Mouse (Mus musculus) myocyte (in vitro differentiated cells): ENCODE measurements at regions not wholly inside any gene's neighbourhood (a gene's known extent, or its start where the extent isn't known, plus 50 kb on each side); places are given as distances from the start of the nearest gene placed in this dataset.
A peak's percentile ranks its signal among the peaks of the same experiment; 100 is the strongest.

Experiments
- H3K27me3 ChIP-seq: one replicate; pipeline ENCODE4 v1.6.1; 2011; ENCODE audit not compliant: control insufficient read depth, insufficient read depth, insufficient read length
- H3K36me3 ChIP-seq: one replicate; pipeline ENCODE4 v1.6.1; 2011; ENCODE audit not compliant: control insufficient read depth, insufficient read depth
- H3K4me2 ChIP-seq: one replicate; pipeline ENCODE4 v1.6.1; 2011; ENCODE audit warnings: low read depth, control low read depth
- H3K4me3 ChIP-seq: one replicate; pipeline ENCODE4 v1.5.1; 2011; ENCODE audit warnings: mild to moderate bottlenecking, control low read depth, moderate library complexity
- H3K79me2 ChIP-seq: one replicate; pipeline ENCODE4 v1.6.1; 2011; ENCODE audit not compliant: control insufficient read depth, insufficient read depth
- H3ac ChIP-seq: one replicate; pipeline ENCODE4 v1.6.1; 2011; ENCODE audit not compliant: control insufficient read depth, insufficient read length
- CEBPB ChIP-seq: IDR thresholded peaks from 2 replicates; pipeline ENCODE4 v1.6.1; 2011; ENCODE audit warnings: mild to moderate bottlenecking, moderate library complexity; ENCODE audit not compliant: poor library complexity, insufficient read depth, severe bottlenecking
- E2F4 ChIP-seq: IDR thresholded peaks from one replicate; pipeline ENCODE4 v1.6.1; 2011; ENCODE audit warnings: mild to moderate bottlenecking, control low read depth, moderate library complexity; ENCODE audit not compliant: insufficient read depth
- MAX ChIP-seq: IDR thresholded peaks from one replicate; pipeline ENCODE4 v1.6.1; 2011; ENCODE audit warnings: low read depth, mild to moderate bottlenecking, control low read depth
- MYOD1 ChIP-seq, 3 experiments: IDR thresholded peaks; one replicate each; pipeline ENCODE4 v1.6.1; 2011; ENCODE audit warnings: control low read depth in 2 of 3, low read depth in 2 of 3, mild to moderate bottlenecking in 2 of 3, moderate library complexity in 1 of 3; ENCODE audit not compliant: insufficient read length in 2 of 3, control insufficient read depth in 1 of 3
- MYOG ChIP-seq, 3 experiments: IDR thresholded peaks; one replicate each; pipeline ENCODE4 v1.6.1; 2011; ENCODE audit warnings: control low read depth in 2 of 3, low read depth in 2 of 3, mild to moderate bottlenecking in 2 of 3; ENCODE audit not compliant: insufficient read length in 2 of 3, control insufficient read depth in 1 of 3, insufficient read depth in 1 of 3
- POLR2A ChIP-seq: IDR thresholded peaks from one replicate; pipeline ENCODE4 v1.6.1; 2011; ENCODE audit warnings: low read depth, mild to moderate bottlenecking, control low read depth, moderate library complexity; ENCODE audit not compliant: insufficient read length
- POLR2AphosphoS2 ChIP-seq: IDR thresholded peaks from one replicate; pipeline ENCODE4 v1.6.1; 2011; ENCODE audit warnings: low read depth, control low read depth; ENCODE audit not compliant: insufficient read length
- REST ChIP-seq: IDR thresholded peaks from one replicate; pipeline ENCODE4 v1.6.1; 2011; ENCODE audit warnings: mild to moderate bottlenecking, control low read depth, moderate library complexity; ENCODE audit not compliant: insufficient read depth, insufficient read length
- SRF ChIP-seq: IDR thresholded peaks from one replicate; pipeline ENCODE4 v1.6.1; 2011; ENCODE audit warnings: low read depth; ENCODE audit not compliant: control insufficient read depth, insufficient read length
- TCF12 ChIP-seq: IDR thresholded peaks from one replicate; pipeline ENCODE4 v1.6.1; 2011; ENCODE audit warnings: mild to moderate bottlenecking, control low read depth; ENCODE audit not compliant: poor library complexity, insufficient read depth, severe bottlenecking
- TCF3 ChIP-seq: IDR thresholded peaks from one replicate; pipeline ENCODE4 v1.6.1; 2011; ENCODE audit warnings: low read depth, control low read depth; ENCODE audit not compliant: insufficient read length
- USF1 ChIP-seq: IDR thresholded peaks from one replicate; pipeline ENCODE4 v1.6.1; 2011; ENCODE audit warnings: low read depth, mild to moderate bottlenecking, control low read depth, moderate library complexity

DNA sequence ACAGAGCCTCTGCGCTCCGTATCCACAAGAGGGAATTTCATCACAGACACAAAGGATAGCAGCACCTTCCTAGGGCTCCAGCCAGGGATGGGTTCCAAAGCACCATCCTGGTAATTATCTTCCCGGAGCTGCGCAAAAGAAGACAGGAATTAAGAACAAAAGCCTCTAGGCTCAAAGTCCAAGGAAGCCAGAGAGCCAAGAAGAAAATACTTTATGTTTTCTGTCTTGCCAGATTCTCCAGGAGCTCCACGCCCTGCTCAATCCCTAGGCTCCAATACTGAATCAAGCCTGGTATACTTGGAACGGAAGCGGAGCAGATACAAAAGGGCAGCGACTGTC, 54.4 kb downstream of the Irf2bpl start:
- Histone ChIP-seq H3K79me2 (no peaks in the 10 kb centered on the region), H3K4me3 (no peak overlapping the region), H3K4me2 (no peak overlapping the region), H3ac (no peak overlapping the region), H3K36me3 (no peaks in the 10 kb centered on the region), H3K27me3 (no peaks in the 10 kb centered on the region)
- TF ChIP-seq REST (no peak), MAX (no peak), TCF12 (no peak), POLR2AphosphoS2 (no peak), TCF3 (no peak), E2F4 (no peak), USF1 (no peak), SRF (no peak), MYOG (IDR thresholded peaks at IDR 0.05; ENCODE audit: control insufficient read depth in 1 of 3, insufficient read depth in 1 of 3, insufficient read length in 2 of 3, low read depth in 2 of 3) (no peak), POLR2A (no peak), MYOD1 (IDR thresholded peaks at IDR 0.05; ENCODE audit: control insufficient read depth in 1 of 3, insufficient read length in 2 of 3, low read depth in 2 of 3) (no peak), CEBPB (no peak)

DNA sequence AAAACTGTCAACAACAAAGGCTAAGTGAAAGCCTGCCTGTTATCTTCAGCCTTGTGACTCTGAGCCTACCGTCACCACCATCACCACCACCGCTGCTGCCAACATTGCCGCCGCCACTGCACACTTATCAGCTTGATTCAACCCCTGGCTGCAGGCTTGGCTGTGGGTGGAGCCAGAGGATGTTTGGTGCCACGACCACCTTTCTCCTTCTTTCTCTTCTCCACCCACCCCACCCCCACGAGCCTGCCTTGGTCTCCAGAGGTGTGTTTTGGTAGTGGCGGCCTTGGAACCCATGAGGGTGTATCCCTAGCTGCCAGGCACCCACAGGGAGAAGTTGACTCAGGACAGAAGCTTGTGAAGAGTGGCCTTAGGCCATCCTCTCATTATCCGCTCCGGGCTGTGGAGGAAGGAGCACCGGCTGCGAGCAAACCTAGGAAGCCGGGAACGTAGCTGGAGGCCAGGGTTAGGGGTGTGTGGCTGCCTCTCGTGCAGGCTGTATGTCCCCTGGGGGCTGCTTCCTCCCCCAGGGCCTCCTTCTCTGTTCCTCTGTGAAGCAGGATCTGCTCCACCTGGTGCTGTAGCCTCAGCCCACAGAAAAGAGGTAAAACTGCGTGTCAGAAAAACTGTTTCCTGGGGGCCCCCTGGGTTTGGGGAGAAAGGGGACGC, 54.9 kb downstream of the Irf2bpl start:
- H3K4me3 ChIP-seq: no peak overlapping the region
- no peaks in the 10 kb centered on the region for H3K36me3 ChIP-seq
- H3K27me3 ChIP-seq: no peaks in the 10 kb centered on the region
- TF ChIP-seq TCF3: no peak
- no peak for TF ChIP-seq E2F4
- TF ChIP-seq MYOD1 (IDR thresholded peaks at IDR 0.05; ENCODE audit: control insufficient read depth in 1 of 3, insufficient read length in 2 of 3, low read depth in 2 of 3): no peak
- TF ChIP-seq TCF12: no peak
- TF ChIP-seq CEBPB: no peak
- TF ChIP-seq SRF: no peak
- TF ChIP-seq USF1: no peak
- no peak for TF ChIP-seq POLR2AphosphoS2
- TF ChIP-seq MAX: no peak
- TF ChIP-seq MYOG (IDR thresholded peaks at IDR 0.05; ENCODE audit: control insufficient read depth in 1 of 3, insufficient read depth in 1 of 3, insufficient read length in 2 of 3, low read depth in 2 of 3): no peak
- TF ChIP-seq POLR2A: no peak
- TF ChIP-seq REST: no peak
- no peaks in the 10 kb centered on the region for H3K79me2 ChIP-seq
- H3ac ChIP-seq: no peak overlapping the region
- H3K4me2 ChIP-seq: no peak overlapping the region

DNA sequence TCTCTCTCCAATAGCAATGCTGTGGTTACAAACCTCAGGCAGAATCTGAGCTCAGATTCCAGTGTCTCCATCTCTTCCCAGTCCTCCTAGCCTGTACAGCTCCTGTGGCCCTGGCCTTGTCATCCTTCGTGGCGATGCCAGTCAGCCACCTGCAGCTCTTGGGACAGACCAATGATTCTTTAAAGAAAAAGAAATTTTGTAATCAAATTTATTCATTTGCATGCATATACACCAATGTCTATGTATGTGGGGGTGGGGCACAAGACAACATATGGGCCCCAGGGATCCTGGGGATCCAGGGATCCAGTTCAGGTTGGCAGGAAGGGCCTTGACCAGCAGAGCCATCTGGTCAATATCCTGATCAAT, 57.4 kb downstream of the Irf2bpl start:
- H3K36me3 ChIP-seq: no peaks in the 10 kb centered on the region
- no peak overlapping the region for H3ac ChIP-seq
- no peak overlapping the region for H3K4me3 ChIP-seq
- H3K27me3 ChIP-seq: no peaks in the 10 kb centered on the region
- peaks cover 2% of the 10 kb centered on the region for H3K79me2 ChIP-seq
- peak overlapping the region; percentile 61 for H3K4me2 ChIP-seq
- TF ChIP-seq E2F4 (no peak), CEBPB (no peak), REST (no peak), MYOG (IDR thresholded peaks at IDR 0.05; ENCODE audit: control insufficient read depth in 1 of 3, insufficient read depth in 1 of 3, insufficient read length in 2 of 3, low read depth in 2 of 3) (no peak)

DNA sequence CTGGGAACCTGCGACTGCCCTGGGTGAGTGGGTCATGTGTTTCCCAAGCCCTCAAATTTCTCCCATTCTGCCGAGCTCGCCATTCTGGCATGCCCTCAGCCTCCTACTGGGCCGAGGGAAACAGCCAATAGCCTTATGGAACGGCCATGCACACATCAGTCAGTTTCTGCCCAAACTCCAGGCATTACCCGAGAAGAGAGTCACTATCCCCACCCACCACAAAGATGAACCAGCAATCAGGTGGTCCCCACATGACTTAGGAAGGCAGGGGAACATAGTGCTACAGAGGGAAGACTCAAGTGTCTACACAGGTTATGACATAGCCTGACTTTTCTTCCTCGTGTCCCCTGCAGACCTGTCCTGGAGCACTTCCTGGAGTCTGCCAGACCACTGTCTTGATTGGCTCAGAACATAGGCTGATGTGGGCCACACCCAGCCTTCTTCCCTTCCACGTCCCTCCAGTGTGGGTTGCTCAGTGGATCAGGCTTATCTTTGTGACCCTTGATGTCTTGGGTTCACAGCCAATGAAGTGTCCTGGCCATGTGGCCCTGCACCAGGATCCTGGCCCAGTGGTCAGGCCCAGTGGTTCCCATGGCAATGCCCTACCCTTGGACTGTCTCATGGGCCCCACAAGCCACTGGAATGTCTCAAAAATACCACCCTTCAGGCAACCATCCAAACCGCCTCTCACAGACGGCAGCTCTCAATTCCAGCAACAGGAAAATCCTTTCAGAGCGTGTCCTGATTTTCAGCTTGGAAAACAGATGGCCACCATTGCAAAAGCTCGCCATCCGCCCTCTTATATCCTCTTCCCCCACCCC, 58.0 kb downstream of the Irf2bpl start:
- peaks cover 4% of the 10 kb centered on the region for H3K79me2 ChIP-seq
- H3K4me3 ChIP-seq: no peak overlapping the region
- no peaks in the 10 kb centered on the region for H3K36me3 ChIP-seq
- H3K4me2 ChIP-seq: peak overlapping the region; percentile 82
- no peak overlapping the region for H3ac ChIP-seq
- no peaks in the 10 kb centered on the region for H3K27me3 ChIP-seq
- TF ChIP-seq SRF: no peak
- peak; percentile 53 for TF ChIP-seq POLR2A
- TF ChIP-seq CEBPB: peak; percentile 85
- peak; percentile 26 for TF ChIP-seq POLR2AphosphoS2
- peak in 1 of 3 experiments; percentile 61 for TF ChIP-seq MYOG (IDR thresholded peaks at IDR 0.05; ENCODE audit: control insufficient read depth in 1 of 3, insufficient read depth in 1 of 3, insufficient read length in 2 of 3, low read depth in 2 of 3)
- no peak for TF ChIP-seq E2F4
- TF ChIP-seq USF1: peak; percentile 63
- peak in 1 of 3 experiments; percentile 33 for TF ChIP-seq MYOD1 (IDR thresholded peaks at IDR 0.05; ENCODE audit: control insufficient read depth in 1 of 3, insufficient read length in 2 of 3, low read depth in 2 of 3)
